Mouse (Mus musculus): ENCODE measurements around the gene Elmod3.

- TF ChIP-seq CTCF (IDR thresholded peaks at IDR 0.05; ENCODE audit: control insufficient read depth, insufficient read depth, insufficient replicate concordance, low read depth, low read length) (no peak), POLR2A (IDR thresholded peaks at IDR 0.05; ENCODE audit: control insufficient read depth, low read depth, low read length) (no peak)
Observed at GRCm38 (mm10) chr6:72597083-72597874, 934 bp downstream of the Elmod3 start.
